Mouse (Mus musculus): Measurements from ENCODE around the gene Ovol2. TPM values are rescaled to one million over a fixed set of nuclear protein-coding genes. Genes with fewer than 3 reads are reported as not detected.

Ovol2 gene
- polyA plus RNA-seq, 2 experiments = 0.03 TPM; not detected in 1

DNA sequence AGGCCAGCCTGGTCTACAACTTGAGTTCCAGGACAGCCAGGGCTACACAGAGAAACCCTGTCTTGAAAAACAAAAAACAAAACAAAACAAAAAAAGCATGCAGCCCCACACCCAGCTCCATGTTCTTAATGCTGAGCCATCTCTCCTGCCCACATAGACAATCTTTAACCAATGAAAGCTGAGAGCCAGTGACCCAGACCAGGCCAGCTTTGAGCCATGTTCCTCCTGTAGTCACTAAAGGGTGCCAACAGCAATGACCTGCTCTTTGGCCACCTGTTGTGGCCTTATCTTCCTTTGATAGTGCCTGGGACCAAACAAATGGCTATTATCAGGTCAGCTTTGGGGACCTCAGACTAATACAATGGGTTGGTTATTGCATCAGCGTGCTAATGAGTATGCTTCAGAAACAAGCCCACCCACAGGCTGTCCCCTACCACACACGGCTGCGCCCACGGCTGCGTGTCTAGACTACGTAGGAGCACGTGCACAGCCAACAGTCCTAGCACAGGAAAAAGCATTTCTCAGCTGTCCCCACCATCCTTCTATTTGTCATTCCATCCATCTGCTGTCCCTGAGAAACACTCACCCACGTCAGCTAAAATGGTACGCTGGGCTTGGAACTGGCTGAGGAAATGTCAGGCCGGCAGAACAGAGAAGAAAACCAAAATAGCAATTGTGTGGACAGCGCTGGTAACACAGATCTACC, 40.2 kb downstream of the Ovol2 start:
- Histone ChIP-seq H3K36me3 (replicated peaks; ENCODE audit: control insufficient read depth, insufficient read depth, low read depth) (no peaks in the 10 kb centered on the region), H3K4me3 (ENCODE audit: insufficient read depth in 1 of 2, low read depth in 2 of 2, low read length in 2 of 2) (no peak overlapping the region), H3K4me2 (ENCODE audit: low read depth) (no peak overlapping the region), H3K9ac (replicated peaks) (no peak overlapping the region), H3K27me3 (ENCODE audit: control insufficient read depth, insufficient read depth, low read length) (no peaks in the 10 kb centered on the region), H3K4me1 (replicated peaks; ENCODE audit: control insufficient read depth in 2 of 2, insufficient read depth in 2 of 2, low read length in 1 of 2) (no peaks in the 10 kb centered on the region), H3K27ac (no peak overlapping the region), H3K9me3 (ENCODE audit: control insufficient read depth, low read length) (no peaks in the 10 kb centered on the region)
- DNase-seq (ENCODE audit: low read depth in 3 of 3, low spot score in 3 of 3) (no peak), ATAC-seq (ENCODE audit: insufficient read depth) (no peak)
- TF ChIP-seq EP300 (IDR thresholded peaks at IDR 0.05; ENCODE audit: low read depth) (no peak), CTCF (IDR thresholded peaks at IDR 0.05; ENCODE audit: low read depth) (no peak)
- WGBS (ENCODE audit: insufficient replicate concordance) = 69% methylated on average over 11 of the region's 11 CpGs

DNA sequence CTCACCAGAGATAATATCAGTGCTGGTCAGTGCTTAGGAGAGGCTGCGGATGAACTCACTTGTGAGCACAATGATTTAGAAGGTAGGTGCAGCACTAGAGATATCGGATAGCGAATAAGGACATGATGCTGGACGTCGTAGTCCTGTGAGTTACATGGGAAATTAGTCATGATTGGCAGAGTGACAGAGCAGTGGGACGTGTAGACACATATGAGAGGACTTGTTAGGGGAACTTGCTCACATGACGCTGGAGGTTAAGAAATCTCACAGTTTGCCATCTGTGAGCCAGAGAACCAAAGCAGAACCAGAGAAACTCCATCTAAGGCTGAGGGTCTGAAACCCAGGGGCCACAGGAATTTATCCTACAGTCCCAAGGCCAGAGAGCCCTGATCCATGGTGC, 41.6 kb downstream of the Ovol2 start:
- no peak overlapping the region for H3K4me2 ChIP-seq (ENCODE audit: low read depth)
- no peaks in the 10 kb centered on the region for H3K27me3 ChIP-seq (ENCODE audit: control insufficient read depth, insufficient read depth, low read length)
- H3K9me3 ChIP-seq (ENCODE audit: control insufficient read depth, low read length) = no peaks in the 10 kb centered on the region
- H3K9ac ChIP-seq (replicated peaks) = no peak overlapping the region
- 65% methylated on average over 7 of the region's 7 CpGs for WGBS (ENCODE audit: insufficient replicate concordance)
- no peak overlapping the region for H3K27ac ChIP-seq
- no peak overlapping the region for H3K4me3 ChIP-seq (ENCODE audit: insufficient read depth in 1 of 2, low read depth in 2 of 2, low read length in 2 of 2)
- DNase-seq (ENCODE audit: low read depth in 3 of 3, low spot score in 3 of 3) = no peak
- TF ChIP-seq EP300 (IDR thresholded peaks at IDR 0.05; ENCODE audit: low read depth) = no peak
- TF ChIP-seq CTCF (IDR thresholded peaks at IDR 0.05; ENCODE audit: low read depth) = no peak
- no peaks in the 10 kb centered on the region for H3K4me1 ChIP-seq (replicated peaks; ENCODE audit: control insufficient read depth in 2 of 2, insufficient read depth in 2 of 2, low read length in 1 of 2)
- no peaks in the 10 kb centered on the region for H3K36me3 ChIP-seq (replicated peaks; ENCODE audit: control insufficient read depth, insufficient read depth, low read depth)
- no peak for ATAC-seq (ENCODE audit: insufficient read depth)

DNA sequence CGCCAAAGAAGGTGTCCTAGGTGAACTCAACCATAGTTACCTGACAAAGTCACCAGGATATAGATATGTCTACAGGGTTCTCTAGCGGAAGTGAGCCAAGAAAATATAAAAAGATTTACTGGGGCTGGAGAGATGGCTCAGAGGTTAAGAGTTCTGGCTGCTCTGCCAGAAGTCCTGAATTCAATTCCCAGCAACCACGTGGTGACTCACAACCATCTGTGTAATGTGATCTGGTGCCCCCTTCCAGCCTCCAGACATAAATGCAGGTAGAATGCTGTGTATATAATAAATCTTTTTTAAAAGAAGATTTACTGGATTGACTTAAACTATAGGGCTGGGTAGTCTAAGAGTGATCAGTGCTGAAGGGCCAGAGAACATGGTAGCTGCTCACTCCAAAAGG, 50.5 kb downstream of the Ovol2 start:
- no peak for DNase-seq (ENCODE audit: low read depth in 3 of 3, low spot score in 3 of 3)
- Histone ChIP-seq H3K9me3 (ENCODE audit: control insufficient read depth, low read length) (no peaks in the 10 kb centered on the region), H3K36me3 (replicated peaks; ENCODE audit: control insufficient read depth, insufficient read depth, low read depth) (peaks cover 5% of the 10 kb centered on the region), H3K4me3 (ENCODE audit: insufficient read depth in 1 of 2, low read depth in 2 of 2, low read length in 2 of 2) (no peak overlapping the region), H3K27me3 (ENCODE audit: control insufficient read depth, insufficient read depth, low read length) (no peaks in the 10 kb centered on the region), H3K9ac (replicated peaks) (no peak overlapping the region), H3K4me1 (replicated peaks; ENCODE audit: control insufficient read depth in 2 of 2, insufficient read depth in 2 of 2, low read length in 1 of 2) (no peaks in the 10 kb centered on the region), H3K27ac (no peak overlapping the region), H3K4me2 (ENCODE audit: low read depth) (no peak overlapping the region)
- ATAC-seq (ENCODE audit: insufficient read depth) = no peak
- WGBS (ENCODE audit: insufficient replicate concordance) = 67% methylated on average over 3 of the region's 3 CpGs
- no peak for TF ChIP-seq CTCF (IDR thresholded peaks at IDR 0.05; ENCODE audit: low read depth)
- TF ChIP-seq EP300 (IDR thresholded peaks at IDR 0.05; ENCODE audit: low read depth) = no peak

DNA sequence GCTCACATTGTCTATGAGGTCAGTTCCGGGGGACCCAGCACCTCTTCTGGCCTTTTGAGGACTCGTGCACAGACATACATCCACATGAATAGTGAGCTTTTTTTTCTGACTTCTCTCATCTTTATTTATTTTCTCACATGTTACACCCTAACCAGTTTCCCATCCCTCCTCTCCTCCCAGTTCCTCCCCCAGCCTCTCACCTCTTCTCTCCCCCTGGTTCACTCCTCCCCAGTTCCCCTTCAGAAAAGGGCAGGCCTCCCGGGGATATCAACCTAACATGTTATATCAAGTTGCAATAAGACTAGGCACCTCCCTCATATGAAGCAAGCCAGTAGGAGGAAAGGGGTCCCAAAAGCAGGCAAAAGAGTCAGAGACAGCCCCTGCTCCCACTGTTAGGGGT, 51.4 kb downstream of the Ovol2 start:
- 70% methylated on average over 3 of the region's 3 CpGs for WGBS (ENCODE audit: insufficient replicate concordance)
- H3K27me3 ChIP-seq (ENCODE audit: control insufficient read depth, insufficient read depth, low read length) = no peaks in the 10 kb centered on the region
- H3K4me2 ChIP-seq (ENCODE audit: low read depth) = no peak overlapping the region
- ATAC-seq (ENCODE audit: insufficient read depth) = no peak
- H3K9ac ChIP-seq (replicated peaks) = no peak overlapping the region
- peaks cover 7% of the 10 kb centered on the region for H3K36me3 ChIP-seq (replicated peaks; ENCODE audit: control insufficient read depth, insufficient read depth, low read depth)
- H3K4me3 ChIP-seq (ENCODE audit: insufficient read depth in 1 of 2, low read depth in 2 of 2, low read length in 2 of 2) = no peak overlapping the region
- H3K4me1 ChIP-seq (replicated peaks; ENCODE audit: control insufficient read depth in 2 of 2, insufficient read depth in 2 of 2, low read length in 1 of 2) = no peaks in the 10 kb centered on the region; a peak in 1 of 4 replicates
- H3K9me3 ChIP-seq (ENCODE audit: control insufficient read depth, low read length) = no peaks in the 10 kb centered on the region
- TF ChIP-seq CTCF (IDR thresholded peaks at IDR 0.05; ENCODE audit: low read depth) (no peak), EP300 (IDR thresholded peaks at IDR 0.05; ENCODE audit: low read depth) (no peak)
- no peak overlapping the region for H3K27ac ChIP-seq
- DNase-seq (ENCODE audit: low read depth in 3 of 3, low spot score in 3 of 3) = no peak

DNA sequence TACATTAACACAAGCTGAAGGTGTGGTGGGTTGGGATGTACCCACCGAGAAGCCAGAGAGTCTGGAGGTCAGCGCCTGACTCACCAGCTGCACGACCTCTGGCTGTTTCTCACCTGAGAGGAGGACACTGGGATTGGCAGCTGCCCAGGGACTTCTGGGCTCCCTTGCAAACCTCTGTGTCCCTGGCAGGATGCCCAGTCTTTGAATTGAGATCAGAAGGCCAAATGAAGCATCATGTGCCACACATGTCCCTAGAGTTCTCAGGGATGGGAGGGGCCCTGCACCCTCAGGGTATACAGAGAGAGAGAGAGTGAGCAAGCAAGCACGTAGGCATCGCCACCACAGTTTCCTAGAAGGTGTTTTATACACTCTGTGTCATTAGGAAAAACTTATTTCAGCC, 52.2 kb downstream of the Ovol2 start:
- H3K9ac ChIP-seq (replicated peaks) = no peak overlapping the region
- WGBS (ENCODE audit: insufficient replicate concordance) = 75% methylated on average over 5 of the region's 5 CpGs
- H3K27ac ChIP-seq = no peak overlapping the region
- DNase-seq (ENCODE audit: low read depth in 3 of 3, low spot score in 3 of 3) (no peak), ATAC-seq (ENCODE audit: insufficient read depth) (no peak)
- H3K9me3 ChIP-seq (ENCODE audit: control insufficient read depth, low read length) = no peaks in the 10 kb centered on the region
- TF ChIP-seq CTCF (IDR thresholded peaks at IDR 0.05; ENCODE audit: low read depth) = no peak
- TF ChIP-seq EP300 (IDR thresholded peaks at IDR 0.05; ENCODE audit: low read depth) = no peak
- H3K27me3 ChIP-seq (ENCODE audit: control insufficient read depth, insufficient read depth, low read length) = no peaks in the 10 kb centered on the region
- H3K4me3 ChIP-seq (ENCODE audit: insufficient read depth in 1 of 2, low read depth in 2 of 2, low read length in 2 of 2) = no peak overlapping the region
- peaks cover 3% of the 10 kb centered on the region in 2 experiments; a peak in 3 of 4 replicates for H3K4me1 ChIP-seq (replicated peaks; ENCODE audit: control insufficient read depth in 2 of 2, insufficient read depth in 2 of 2, low read length in 1 of 2)
- H3K4me2 ChIP-seq (ENCODE audit: low read depth) = no peak overlapping the region
- peaks cover 7% of the 10 kb centered on the region for H3K36me3 ChIP-seq (replicated peaks; ENCODE audit: control insufficient read depth, insufficient read depth, low read depth)

Data from liver, embryonic 14.5 days (tissue).